Mouse (Mus musculus) MEL (cell line): Measurements from ENCODE around the gene Scai. TPM values are rescaled to one million over a fixed set of nuclear protein-coding genes. Genes with fewer than 3 reads are reported as not detected.

Experiments
- DNase-seq: peaks from one replicate; pipeline ENCODE4 v3.0.0; 2011; ENCODE audit warnings: low read depth, low spot score
- H3K27ac ChIP-seq: 2 replicates; pipeline ENCODE4 v1.5.1; 2012; ENCODE audit warnings: low read depth, mild to moderate bottlenecking, control low read depth, low read length, moderate library complexity; ENCODE audit not compliant: control insufficient read depth
- H3K27me3 ChIP-seq, 2 experiments: fragments of 150-350 bp in 1 of 2; sonication (generic) in 1 of 2; 2 replicates each; pipeline ENCODE4 v1.6.1; 2012; ENCODE audit warnings: low read length in 2 of 2, mild to moderate bottlenecking in 2 of 2, improper control_type of control experiment in 1 of 2, moderate library complexity in 1 of 2; ENCODE audit not compliant: insufficient read depth in 2 of 2, control insufficient read depth in 1 of 2
- H3K36me3 ChIP-seq, 2 experiments: 2 replicates each; pipeline ENCODE4 v1.6.1; 2012 to 2014; ENCODE audit warnings: low read length in 2 of 2, improper control_type of control experiment in 1 of 2, inconsistent platforms in 1 of 2, mild to moderate bottlenecking in 1 of 2; ENCODE audit not compliant: insufficient read depth in 2 of 2, control insufficient read depth in 1 of 2
- H3K4me1 ChIP-seq, 2 experiments: fragments of 150-350 bp in 1 of 2; sonication (generic) in 1 of 2; 2 replicates each; pipeline ENCODE4 v1.6.1; 2012; ENCODE audit warnings: low read length in 2 of 2, improper control_type of control experiment in 1 of 2, mild to moderate bottlenecking in 1 of 2; ENCODE audit not compliant: insufficient read depth in 2 of 2, control insufficient read depth in 1 of 2
- H3K4me3 ChIP-seq, 2 experiments: fragments of 150-350 bp in 1 of 2; sonication (generic) in 1 of 2; 2 replicates each; pipeline ENCODE4 v1.5.1; 2012; ENCODE audit warnings: low read depth in 2 of 2, low read length in 2 of 2, mild to moderate bottlenecking in 2 of 2, moderate library complexity in 2 of 2, control low read depth in 1 of 2, improper control_type of control experiment in 1 of 2; ENCODE audit not compliant: control insufficient read depth in 1 of 2, insufficient read depth in 1 of 2
- H3K79me2 ChIP-seq: 2 replicates; pipeline ENCODE4 v1.6.1; 2012; ENCODE audit warnings: mild to moderate bottlenecking, low read length, moderate library complexity; ENCODE audit not compliant: control insufficient read depth, poor library complexity, insufficient read depth
- H3K9ac ChIP-seq: 2 replicates; pipeline ENCODE4 v1.6.1; 2012; ENCODE audit warnings: low read depth, mild to moderate bottlenecking, control low read depth, low read length, moderate library complexity; ENCODE audit not compliant: control insufficient read depth, poor library complexity, severe bottlenecking
- H3K9me3 ChIP-seq: fragments of 150-350 bp; sonication (generic); replicated peaks from 2 replicates; pipeline ENCODE4 v1.6.1; 2012; ENCODE audit warnings: mild to moderate bottlenecking, low read length, improper control_type of control experiment, moderate library complexity; ENCODE audit not compliant: insufficient read depth
- CHD2 ChIP-seq: IDR thresholded peaks from 2 replicates; pipeline ENCODE4 v1.6.1; 2011; ENCODE audit warnings: low read length, improper control_type of control experiment
- E2F4 ChIP-seq: IDR thresholded peaks from 2 replicates; pipeline ENCODE4 v1.6.1; 2011; ENCODE audit warnings: low read depth, low read length, improper control_type of control experiment, borderline replicate concordance
- ELF1 ChIP-seq: IDR thresholded peaks from 2 replicates; pipeline ENCODE4 v1.6.1; 2014; ENCODE audit warnings: low read depth, mild to moderate bottlenecking, inconsistent platforms, low read length, improper control_type of control experiment, moderate library complexity
- EP300 ChIP-seq, 2 experiments: IDR thresholded peaks; 2 replicates each; pipeline ENCODE4 v1.6.1; 2011; ENCODE audit warnings: improper control_type of control experiment in 2 of 2, low read length in 2 of 2, low read depth in 1 of 2, mild to moderate bottlenecking in 1 of 2
- GABPA ChIP-seq: IDR thresholded peaks from 2 replicates; pipeline ENCODE4 v1.6.1; 2012; ENCODE audit warnings: low read depth, mild to moderate bottlenecking, inconsistent platforms, low read length, improper control_type of control experiment, moderate library complexity
- GATA1 ChIP-seq: IDR thresholded peaks from 2 replicates; pipeline ENCODE4 v1.6.1; 2011; ENCODE audit warnings: low read depth, low read length, improper control_type of control experiment
- HCFC1 ChIP-seq: IDR thresholded peaks from 2 replicates; pipeline ENCODE4 v1.6.1; 2012; ENCODE audit warnings: low read depth, mild to moderate bottlenecking, inconsistent platforms, low read length, improper control_type of control experiment, moderate library complexity
- MAFK ChIP-seq: IDR thresholded peaks from 2 replicates; pipeline ENCODE4 v1.6.1; 2011; ENCODE audit warnings: low read depth, mild to moderate bottlenecking, low read length, improper control_type of control experiment, borderline replicate concordance
- MAZ ChIP-seq: IDR thresholded peaks from 2 replicates; pipeline ENCODE4 v1.6.1; 2012; ENCODE audit warnings: low read depth, mild to moderate bottlenecking, inconsistent platforms, low read length, improper control_type of control experiment
- MEF2A ChIP-seq: IDR thresholded peaks from 2 replicates; pipeline ENCODE4 v1.6.1; 2014; ENCODE audit warnings: low read depth, mild to moderate bottlenecking, inconsistent platforms, low read length, improper control_type of control experiment; ENCODE audit not compliant: poor library complexity, insufficient replicate concordance, severe bottlenecking; ENCODE audit errors: extremely low read depth
- MXI1 ChIP-seq: IDR thresholded peaks from 2 replicates; pipeline ENCODE4 v1.6.1; 2011; ENCODE audit warnings: mild to moderate bottlenecking, low read depth, low read length, improper control_type of control experiment
- NELFE ChIP-seq: IDR thresholded peaks from 2 replicates; pipeline ENCODE4 v1.6.1; 2011; ENCODE audit warnings: low read depth, low read length, improper control_type of control experiment
- POLR2AphosphoS2 ChIP-seq: IDR thresholded peaks from 2 replicates; pipeline ENCODE4 v1.6.1; 2011; ENCODE audit warnings: low read length, improper control_type of control experiment
- POLR2AphosphoS5 ChIP-seq: IDR thresholded peaks from 2 replicates; pipeline ENCODE4 v1.6.1; 2012; ENCODE audit warnings: low read depth, borderline replicate concordance, mild to moderate bottlenecking, inconsistent platforms, low read length, moderate library complexity, mixed read lengths
- RCOR1 ChIP-seq: IDR thresholded peaks from 2 replicates; pipeline ENCODE4 v1.6.1; 2012; ENCODE audit warnings: low read depth, mild to moderate bottlenecking, inconsistent platforms, low read length, improper control_type of control experiment
- TBP ChIP-seq: IDR thresholded peaks from 2 replicates; pipeline ENCODE4 v1.8.0; 2011; ENCODE audit warnings: low read depth, low read length, improper control_type of control experiment
- TCF12 ChIP-seq: IDR thresholded peaks from 2 replicates; pipeline ENCODE4 v1.6.1; 2014; ENCODE audit warnings: low read depth, mild to moderate bottlenecking, inconsistent platforms, low read length, improper control_type of control experiment, moderate library complexity
- USF2 ChIP-seq, 2 experiments: IDR thresholded peaks; 2 replicates each; pipeline ENCODE4 v1.6.1; 2011 to 2012; ENCODE audit warnings: improper control_type of control experiment in 2 of 2, low read length in 2 of 2, borderline replicate concordance in 1 of 2, inconsistent platforms in 1 of 2, low read depth in 1 of 2, mild to moderate bottlenecking in 1 of 2; ENCODE audit not compliant: insufficient read depth in 1 of 2
- ZKSCAN1 ChIP-seq: IDR thresholded peaks from 2 replicates; pipeline ENCODE4 v1.6.1; 2012; ENCODE audit warnings: low read depth, mild to moderate bottlenecking, inconsistent platforms, low read length, improper control_type of control experiment, moderate library complexity
- ZMIZ1 ChIP-seq: IDR thresholded peaks from 2 replicates; pipeline ENCODE4 v1.6.1; 2012; ENCODE audit warnings: low read depth, mild to moderate bottlenecking, inconsistent platforms, low read length, improper control_type of control experiment, moderate library complexity
- polyA plus RNA-seq, 2 experiments: library from polyadenylated mRNA; stranded (reverse) in 1 of 2; unstranded in 1 of 2; fragments of >175 nt in 1 of 2; fragments of >200 nt in 1 of 2; gene quantifications; 2 replicates each; pipeline versions ENCODE4 v1.2.1 to v1.2.4; 2012; ENCODE audit warnings: low replicate concordance in 2 of 2, low read depth in 1 of 2; ENCODE audit not compliant: insufficient read length in 2 of 2, insufficient read depth in 1 of 2, missing spikeins in 1 of 2
- total RNA-seq: library from RNA; depleted of rRNA; stranded (reverse); fragments of 300-350 nt; gene quantifications from 2 replicates; pipeline ENCODE4 v1.2.3, GENCODE M21; 2012

Scai gene
- total and polyA plus RNA-seq, 3 experiments, result 1.8 to 4.6 TPM; not detected in 1

DNA sequence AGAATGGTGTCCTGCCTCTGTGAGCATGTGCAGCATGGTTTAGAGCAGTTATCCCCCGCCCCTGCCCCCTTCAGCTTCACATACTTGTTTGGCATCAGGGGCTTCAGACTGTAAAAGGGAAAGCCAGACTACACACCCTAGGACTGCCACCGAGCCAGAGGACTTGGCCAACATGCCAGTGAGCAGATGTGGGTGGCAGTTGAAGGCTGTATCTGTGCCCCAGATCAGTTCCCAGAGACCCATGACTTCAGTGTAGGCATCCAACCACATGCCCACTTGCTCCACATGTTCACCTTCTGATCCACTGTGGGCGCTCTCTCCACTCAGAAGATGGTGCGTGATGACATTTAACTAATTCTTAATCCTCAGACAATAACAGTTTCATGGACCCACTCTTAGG, 26.6 kb upstream of the Scai start:
- peaks cover 65% of the 10 kb centered on the region for H3K79me2 ChIP-seq
- DNase-seq, result no peak
- H3K36me3 ChIP-seq, result peaks cover 0 to 14% of the 10 kb centered on the region in 2 experiments; a peak in 3 of 4 replicates
- H3K9ac ChIP-seq, result no peak overlapping the region
- TF ChIP-seq ZMIZ1 (no peak), EP300 (IDR thresholded peaks at IDR 0.05; ENCODE audit: low read depth in 1 of 2, low read length in 2 of 2) (no peak), RCOR1 (no peak), ZKSCAN1 (no peak), ELF1 (no peak), TCF12 (no peak), MAFK (no peak), NELFE (no peak), MXI1 (no peak), POLR2AphosphoS5 (no peak)
- H3K27me3 ChIP-seq, result no peaks in the 10 kb centered on the region
- H3K27ac ChIP-seq, result no peak overlapping the region
- H3K4me1 ChIP-seq, result peaks cover 6 to 13% of the 10 kb centered on the region in 2 experiments; a peak in 3 of 4 replicates
- H3K9me3 ChIP-seq, result no peaks in the 10 kb centered on the region
- no peak overlapping the region for H3K4me3 ChIP-seq

GRCm38 (mm10) chr2:39210738-39211137, 20.2 kb upstream of the Scai start:
- DNase-seq, result no peak
- H3K9me3 ChIP-seq, result no peaks in the 10 kb centered on the region
- peaks cover 4 to 8% of the 10 kb centered on the region in 2 experiments for H3K36me3 ChIP-seq
- no peak overlapping the region for H3K4me3 ChIP-seq
- H3K79me2 ChIP-seq, result peaks cover 20% of the 10 kb centered on the region
- H3K4me1 ChIP-seq, result no peaks in the 10 kb centered on the region
- no peaks in the 10 kb centered on the region for H3K27me3 ChIP-seq
- no peak overlapping the region for H3K9ac ChIP-seq
- H3K27ac ChIP-seq, result no peak overlapping the region
- TF ChIP-seq ZKSCAN1 (no peak), MAZ (no peak), MXI1 (no peak), HCFC1 (no peak), GABPA (no peak), E2F4 (no peak), RCOR1 (no peak), MAFK (no peak), POLR2AphosphoS2 (no peak), GATA1 (no peak), TBP (no peak), CHD2 (no peak), MEF2A (no peak), USF2 (IDR thresholded peaks at IDR 0.05; ENCODE audit: borderline replicate concordance in 1 of 2, insufficient read depth in 1 of 2, low read depth in 1 of 2, low read length in 2 of 2) (no peak)
